Mouse (Mus musculus) embryonic facial prominence, embryonic 10.5 days (tissue): ENCODE measurements at regions not wholly inside any gene's neighbourhood (a gene's known extent, or its start where the extent isn't known, plus 50 kb on each side); places are given as distances from the start of the nearest gene placed in this dataset.

ENCODE experiments used
- DNase-seq: peaks from one replicate; pipeline ENCODE4 v3.0.0-alpha.2; 2017; ENCODE audit warnings: low spot score
- H3K27ac ChIP-seq: fragments of 300-500 bp; sonication (generic); replicated peaks from 2 replicates; pipeline ENCODE4 v1.5.1; 2016; ENCODE audit warnings: mild to moderate bottlenecking
- H3K27me3 ChIP-seq: fragments of 300-500 bp; sonication (generic); replicated peaks from 2 replicates; pipeline ENCODE4 v1.6.1; 2016; ENCODE audit warnings: low read depth, mild to moderate bottlenecking; ENCODE audit not compliant: poor library complexity, severe bottlenecking
- H3K36me3 ChIP-seq: fragments of 300-500 bp; sonication (generic); replicated peaks from 2 replicates; pipeline ENCODE4 v1.6.1; 2016; ENCODE audit warnings: mild to moderate bottlenecking, moderate library complexity
- H3K4me1 ChIP-seq: fragments of 300-500 bp; sonication (generic); 2 replicates; pipeline ENCODE4 v1.6.1; 2016
- H3K4me3 ChIP-seq: fragments of 300-500 bp; sonication (generic); 2 replicates; pipeline ENCODE4 v1.5.1; 2016; ENCODE audit warnings: mild to moderate bottlenecking, moderate library complexity
- H3K9me3 ChIP-seq: fragments of 300-500 bp; sonication (generic); 2 replicates; pipeline ENCODE4 v1.6.1; 2016; ENCODE audit warnings: mild to moderate bottlenecking
- WGBS: fragments of 180-500 bp; shearing (Covaris S2); methylation state at CpG from one replicate; pipeline ENCODE4 v1.1.7; 2016; 5-methylcytosine and 5-hydroxymethylcytosine counted together

DNA sequence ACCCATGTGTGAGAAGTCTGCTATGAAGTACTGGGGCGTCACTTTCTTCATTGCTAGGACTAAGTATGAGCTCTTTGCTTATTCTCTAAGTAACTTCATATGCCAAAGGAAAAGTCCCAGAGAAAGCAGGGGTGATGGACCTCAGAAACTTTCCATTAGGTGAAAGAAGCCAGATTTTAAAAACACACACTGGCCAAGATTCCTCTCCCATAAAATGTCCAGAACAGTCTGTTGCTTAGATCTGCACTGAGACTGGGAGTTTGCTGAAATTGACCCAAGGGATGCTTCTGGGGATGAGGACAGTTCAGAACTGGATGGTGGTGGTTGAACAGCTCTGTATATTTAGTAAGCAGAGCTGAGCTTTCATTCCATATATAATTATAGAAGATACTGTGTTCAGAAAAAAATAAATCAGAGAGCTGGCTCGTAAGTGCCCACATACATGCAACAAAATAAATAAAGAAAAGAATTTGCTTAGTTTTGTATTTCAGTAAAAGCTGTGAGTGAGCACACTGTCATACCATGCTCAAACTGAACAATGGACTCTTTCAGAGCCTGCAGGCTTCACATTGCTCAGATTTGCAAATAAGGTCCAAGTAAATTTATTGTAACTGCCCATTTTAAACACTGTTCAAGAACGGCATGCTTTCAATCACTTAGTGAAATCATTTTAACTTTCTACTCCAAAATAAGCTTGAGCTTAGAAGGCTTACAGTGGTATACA, 200.8 kb upstream of the Dapk1 start:
- WGBS: 83% methylated on average over 3 of the region's 3 CpGs
- no peak for DNase-seq
- no peak overlapping the region for H3K27ac ChIP-seq
- H3K9me3 ChIP-seq: peaks cover 5% of the 10 kb centered on the region; the same call in 1 of the 2 replicates
- H3K4me3 ChIP-seq: no peak overlapping the region
- H3K27me3 ChIP-seq: no peaks in the 10 kb centered on the region
- H3K36me3 ChIP-seq: no peaks in the 10 kb centered on the region
- no peaks in the 10 kb centered on the region for H3K4me1 ChIP-seq

DNA sequence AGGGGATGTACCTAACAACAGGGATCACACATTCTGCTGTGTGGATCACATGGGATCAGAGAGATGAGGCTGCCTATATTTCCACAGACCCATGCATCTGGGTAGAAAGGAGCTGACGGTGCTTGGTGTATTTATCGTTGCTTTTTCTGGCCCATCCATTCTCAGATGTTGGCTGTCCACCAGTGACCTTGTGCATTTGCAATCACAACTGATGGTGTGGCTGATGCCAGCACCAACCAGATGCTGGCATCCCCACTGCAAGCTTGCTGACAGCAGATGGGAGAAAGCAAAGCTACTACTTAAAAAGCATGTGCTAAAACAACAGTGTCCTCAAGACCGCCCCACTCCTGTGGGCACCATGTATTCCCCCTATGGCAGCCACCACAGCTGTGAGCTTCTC, 198.3 kb upstream of the Dapk1 start:
- 97% methylated on average over 3 of the region's 3 CpGs for WGBS
- Histone ChIP-seq H3K27me3 (no peaks in the 10 kb centered on the region), H3K4me3 (no peak overlapping the region), H3K36me3 (no peaks in the 10 kb centered on the region), H3K4me1 (no peaks in the 10 kb centered on the region; the same call in 1 of the 2 replicates), H3K9me3 (peaks cover 5% of the 10 kb centered on the region; the same call in 1 of the 2 replicates), H3K27ac (no peak overlapping the region)
- DNase-seq: no peak

DNA sequence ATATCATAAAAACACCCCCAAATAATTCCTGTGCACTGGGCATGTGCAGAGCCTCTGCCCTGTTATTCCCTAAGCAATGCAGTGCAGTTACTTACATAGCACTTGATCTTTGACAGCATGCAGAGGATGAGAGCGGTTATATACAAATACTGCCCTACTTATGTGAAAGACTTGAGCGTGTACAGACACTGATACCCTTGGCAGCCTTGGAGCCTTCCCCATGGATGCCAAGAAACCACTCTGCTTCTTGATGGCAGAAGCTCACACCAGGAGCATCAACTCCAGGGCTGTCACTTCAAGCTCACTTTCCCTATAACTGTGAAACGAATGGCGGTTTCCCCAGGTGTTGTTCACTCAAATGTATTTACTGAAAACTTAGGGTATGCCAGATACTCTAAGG, 194.4 kb upstream of the Dapk1 start:
- DNase-seq: no peak
- H3K4me3 ChIP-seq: no peak overlapping the region
- H3K9me3 ChIP-seq: no peaks in the 10 kb centered on the region
- H3K4me1 ChIP-seq: peaks cover 20% of the 10 kb centered on the region
- H3K27ac ChIP-seq: 0 out of 2 replicates have a peak overlapping the region, but pooled peaks have one; percentile 5
- 93% methylated on average over 4 of the region's 4 CpGs for WGBS
- H3K27me3 ChIP-seq: no peaks in the 10 kb centered on the region
- H3K36me3 ChIP-seq: no peaks in the 10 kb centered on the region

DNA sequence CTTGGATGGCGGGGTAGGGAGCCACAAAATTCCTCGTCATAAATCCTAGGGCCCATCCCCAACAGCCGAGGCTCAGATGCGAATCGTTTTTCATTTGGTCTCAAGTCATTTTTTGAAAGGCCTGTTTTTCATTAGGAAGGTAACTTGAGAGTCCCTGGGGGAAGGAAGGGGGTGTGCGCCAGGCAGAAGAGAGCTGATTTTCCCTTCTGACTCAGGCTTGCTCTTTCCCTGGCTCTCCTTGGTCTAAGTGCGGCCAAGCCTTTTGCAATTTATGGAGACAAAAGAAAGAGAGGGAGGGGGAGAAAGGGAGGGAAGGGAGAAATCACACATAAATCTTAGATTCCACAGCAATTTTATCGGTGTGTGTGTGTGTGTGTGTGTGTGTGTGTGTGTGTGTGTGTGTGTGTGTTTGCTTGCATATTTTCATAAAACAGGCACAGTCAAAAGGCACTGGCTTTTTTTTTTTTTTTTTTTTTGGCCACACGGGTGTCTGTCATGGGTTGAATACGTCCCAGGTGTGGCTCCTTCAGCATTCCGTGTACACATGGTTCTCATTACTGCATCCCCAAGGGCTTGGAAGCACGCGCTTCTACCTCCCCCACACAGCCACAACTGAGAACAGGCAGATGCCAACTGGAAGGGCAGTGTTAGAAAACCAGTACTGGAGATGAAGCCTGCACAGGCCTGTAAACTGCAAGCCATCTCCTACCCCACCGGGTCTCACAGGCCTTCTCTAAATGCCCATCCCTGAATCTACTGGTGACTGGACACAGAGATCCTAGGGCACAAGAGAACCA, 191.8 kb upstream of the Dapk1 start:
- 25% methylated on average over 14 of the region's 14 CpGs for WGBS
- Histone ChIP-seq H3K27ac (peak overlapping the region; percentile 90), H3K4me1 (peaks cover 24% of the 10 kb centered on the region), H3K27me3 (no peaks in the 10 kb centered on the region), H3K9me3 (no peaks in the 10 kb centered on the region), H3K4me3 (peak overlapping the region; percentile 23; the same call in 1 of the 2 replicates), H3K36me3 (no peaks in the 10 kb centered on the region)
- peak; percentile 88 for DNase-seq

DNA sequence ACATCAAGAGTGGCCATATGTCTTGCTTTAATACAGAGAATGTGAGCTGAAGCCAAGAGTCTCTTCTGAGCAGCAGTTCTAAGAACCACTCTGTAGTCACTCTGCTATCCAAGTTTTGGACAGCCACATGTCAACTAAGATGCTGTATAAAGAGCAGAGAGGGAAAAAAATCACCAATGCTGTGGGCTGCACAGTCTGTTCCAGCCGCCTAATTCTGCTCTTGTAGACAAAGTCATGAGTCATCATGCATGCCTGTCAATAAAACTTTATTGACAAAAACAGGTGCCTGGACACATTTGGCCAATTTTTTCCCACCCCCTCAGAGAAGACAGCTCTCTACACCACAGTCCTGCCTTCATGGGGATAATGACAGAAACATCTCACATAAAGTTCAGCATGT, 185.7 kb upstream of the Dapk1 start:
- no peaks in the 10 kb centered on the region for H3K36me3 ChIP-seq
- no peaks in the 10 kb centered on the region for H3K27me3 ChIP-seq
- DNase-seq: no peak
- no peaks in the 10 kb centered on the region for H3K9me3 ChIP-seq
- no peak overlapping the region for H3K4me3 ChIP-seq
- no peak overlapping the region for H3K27ac ChIP-seq
- WGBS: 88% methylated on average over 1 of the region's 1 CpGs
- H3K4me1 ChIP-seq: peaks cover 32% of the 10 kb centered on the region

DNA sequence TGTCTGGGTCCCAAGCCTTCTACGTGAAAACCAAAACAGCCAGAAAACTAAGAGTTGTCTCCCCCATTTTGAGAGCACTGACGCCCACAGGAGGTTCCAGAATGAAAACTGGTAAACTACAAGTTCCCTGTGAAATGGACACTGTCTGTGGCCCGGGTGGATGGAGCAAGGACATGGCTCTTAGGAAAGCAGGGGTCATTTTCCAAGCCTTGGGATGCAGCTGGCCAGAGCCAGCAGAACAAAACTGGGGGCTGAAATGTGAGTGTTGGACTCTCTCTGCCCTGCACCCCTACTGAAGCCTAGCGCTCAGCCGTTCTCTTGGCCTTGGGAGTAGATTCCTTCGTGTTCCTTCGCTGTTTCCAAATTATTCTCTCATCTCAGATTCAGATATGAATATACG, 184.7 kb upstream of the Dapk1 start:
- Histone ChIP-seq H3K4me1 (peaks cover 33% of the 10 kb centered on the region), H3K27ac (peak overlapping the region; percentile 73; the same call in 1 of the 2 replicates), H3K36me3 (no peaks in the 10 kb centered on the region), H3K4me3 (no peak overlapping the region), H3K9me3 (no peaks in the 10 kb centered on the region), H3K27me3 (no peaks in the 10 kb centered on the region)
- no peak for DNase-seq
- WGBS: 86% methylated on average over 8 of the region's 8 CpGs

DNA sequence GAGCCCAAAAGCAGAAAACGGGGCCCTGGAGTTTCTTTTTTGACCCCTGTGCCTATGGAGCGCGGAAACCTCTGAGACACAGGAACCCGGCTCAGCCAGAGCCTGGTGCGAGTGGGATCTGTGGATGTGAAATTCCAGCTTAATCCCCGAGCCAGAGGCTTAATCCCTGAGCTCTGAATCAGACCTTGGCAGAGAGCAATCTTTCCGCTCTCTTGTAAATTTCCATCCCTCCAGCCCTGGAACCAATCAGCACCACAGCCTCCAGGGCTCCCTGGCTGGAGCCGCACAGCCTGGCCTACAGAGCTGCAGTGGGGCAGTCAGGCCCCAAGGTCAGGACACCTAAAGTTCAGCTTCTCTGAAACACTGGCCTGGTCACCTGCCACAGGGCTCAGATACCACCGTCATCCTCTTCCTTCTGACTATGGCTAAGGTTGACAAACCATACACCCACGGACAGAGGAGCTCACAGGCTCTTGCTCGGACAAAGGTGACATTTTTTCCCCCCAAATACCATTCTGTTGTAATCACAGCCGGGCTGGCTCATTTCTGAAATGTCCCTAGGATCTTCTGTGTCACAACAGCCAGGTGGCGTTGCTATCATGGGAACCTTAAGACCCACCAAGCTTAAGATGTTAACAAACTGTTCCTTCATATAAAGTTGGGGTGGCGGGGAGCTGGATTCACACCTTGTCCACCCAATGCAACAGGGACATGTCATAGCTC, 184.2 kb upstream of the Dapk1 start:
- Histone ChIP-seq H3K27ac (peak overlapping the region; percentile 73), H3K4me1 (peaks cover 33% of the 10 kb centered on the region), H3K36me3 (no peaks in the 10 kb centered on the region), H3K27me3 (no peaks in the 10 kb centered on the region), H3K4me3 (no peak overlapping the region), H3K9me3 (no peaks in the 10 kb centered on the region)
- 62% methylated on average over 14 of the region's 14 CpGs for WGBS
- peak; percentile 45 for DNase-seq

DNA sequence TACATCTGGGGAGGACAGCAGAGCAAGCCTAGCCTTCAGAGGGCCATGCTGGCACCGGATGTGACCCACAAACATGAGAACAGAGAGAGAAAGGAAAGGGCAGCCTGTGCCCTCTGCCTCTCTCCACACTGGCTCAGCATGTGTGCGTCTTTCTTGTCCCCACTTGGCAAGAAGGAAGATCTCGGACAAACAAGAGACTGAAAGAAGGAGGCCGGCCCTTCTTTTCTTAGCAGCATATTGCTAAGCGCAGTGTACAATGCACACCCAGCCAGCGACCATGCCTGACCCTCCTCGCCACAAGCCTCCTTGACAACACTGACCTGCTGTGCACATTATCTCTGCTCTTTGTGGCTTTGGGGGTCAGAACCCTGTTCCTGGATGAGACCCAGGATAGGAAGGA, 181.4 kb upstream of the Dapk1 start:
- Histone ChIP-seq H3K27ac (peak overlapping the region; percentile 51; the same call in 1 of the 2 replicates), H3K4me3 (no peak overlapping the region), H3K4me1 (peaks cover 39% of the 10 kb centered on the region), H3K9me3 (no peaks in the 10 kb centered on the region), H3K36me3 (no peaks in the 10 kb centered on the region), H3K27me3 (no peaks in the 10 kb centered on the region; the same call in 1 of the 2 replicates)
- no peak for DNase-seq
- WGBS: 54% methylated on average over 7 of the region's 7 CpGs

DNA sequence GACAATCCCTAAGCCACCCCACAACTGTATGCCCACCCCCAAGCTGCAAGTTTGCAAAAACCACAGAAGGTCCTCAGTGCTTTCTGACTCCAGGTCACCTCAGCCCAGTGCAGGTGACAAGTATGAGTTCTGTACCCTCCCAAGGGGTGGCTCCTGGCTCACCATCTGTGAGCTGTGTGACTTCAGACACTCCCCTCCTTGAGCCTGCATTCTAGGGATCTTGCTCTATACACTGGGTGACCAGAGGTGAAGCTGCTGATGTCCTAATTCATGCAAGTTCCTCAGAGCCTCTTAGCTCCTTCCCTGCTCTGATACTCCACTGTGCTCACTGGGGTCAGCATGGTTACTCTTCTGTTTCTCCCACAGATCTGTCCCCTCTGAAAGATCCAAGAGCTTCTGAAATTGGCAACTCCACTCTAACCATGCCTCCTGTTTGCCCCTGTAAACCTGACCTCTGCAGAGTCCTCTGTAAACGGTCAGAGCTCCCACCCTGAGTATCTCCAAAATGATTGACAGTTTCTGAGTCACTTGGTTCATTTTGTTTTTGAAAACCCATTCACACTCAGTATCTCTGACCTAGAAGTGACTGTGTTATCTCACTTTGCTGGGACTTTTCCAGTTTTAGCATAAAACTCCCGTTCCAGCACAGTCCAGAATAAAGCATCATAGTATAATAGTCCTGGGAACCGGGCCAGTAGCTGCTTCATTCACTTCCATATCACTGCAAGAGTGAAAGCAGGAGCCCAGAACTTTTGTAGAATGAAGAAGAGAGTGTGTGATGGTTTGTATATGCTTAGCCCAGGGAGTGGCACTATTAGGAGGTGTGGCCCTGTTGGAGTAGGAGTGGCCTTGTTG, 180.7 kb upstream of the Dapk1 start:
- no peak overlapping the region for H3K4me3 ChIP-seq
- peaks cover 43% of the 10 kb centered on the region for H3K4me1 ChIP-seq
- no peak for DNase-seq
- WGBS: 72% methylated on average over 3 of the region's 3 CpGs
- no peaks in the 10 kb centered on the region for H3K9me3 ChIP-seq
- H3K27me3 ChIP-seq: no peaks in the 10 kb centered on the region; the same call in 1 of the 2 replicates
- H3K27ac ChIP-seq: peak overlapping the region; percentile 51
- H3K36me3 ChIP-seq: no peaks in the 10 kb centered on the region

DNA sequence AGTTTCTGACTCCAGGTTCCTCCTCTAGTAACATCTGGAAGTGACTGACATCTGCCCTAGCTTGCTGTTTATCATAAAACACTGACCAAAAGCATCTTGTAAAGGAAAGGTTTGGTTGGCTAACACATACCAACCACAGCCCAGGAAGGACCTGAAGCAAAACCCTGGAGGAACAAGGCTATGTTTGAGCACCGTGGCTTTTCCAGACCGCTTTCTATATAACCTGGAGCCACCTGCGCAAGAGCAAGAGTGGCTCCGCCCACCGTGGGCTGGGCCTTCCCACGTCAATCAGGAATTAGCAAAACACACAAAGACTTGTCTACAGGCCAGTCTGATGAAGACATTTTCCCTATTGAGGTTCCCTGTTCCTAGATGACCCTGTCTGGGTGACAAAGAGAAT, 177.5 kb upstream of the Dapk1 start:
- peaks cover 49% of the 10 kb centered on the region for H3K4me1 ChIP-seq
- no peak overlapping the region for H3K4me3 ChIP-seq
- 64% methylated on average over 6 of the region's 6 CpGs for WGBS
- no peaks in the 10 kb centered on the region for H3K36me3 ChIP-seq
- H3K27me3 ChIP-seq: no peaks in the 10 kb centered on the region; the same call in none of the 2 replicates
- H3K9me3 ChIP-seq: no peaks in the 10 kb centered on the region
- no peak for DNase-seq
- H3K27ac ChIP-seq: no peak overlapping the region

DNA sequence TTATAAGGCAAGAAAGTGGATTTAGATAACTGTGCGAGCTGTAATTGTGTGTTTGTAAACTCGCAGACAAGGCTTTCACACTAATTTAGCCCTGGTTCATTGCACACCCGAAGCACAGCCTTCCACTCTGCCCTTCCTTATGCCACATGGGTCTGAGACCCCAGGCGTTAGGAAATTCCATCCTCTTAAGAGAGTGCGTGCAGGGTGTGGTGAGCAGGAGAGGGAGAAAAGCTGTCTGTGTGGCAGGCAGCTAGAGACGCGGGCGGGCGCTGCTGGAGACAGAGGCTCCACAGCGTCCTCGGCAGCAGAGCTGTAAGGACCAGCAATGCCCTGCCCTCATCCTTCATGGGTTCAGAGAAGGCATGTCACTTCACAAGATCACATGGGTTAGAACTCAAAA, 176.6 kb upstream of the Dapk1 start:
- Histone ChIP-seq H3K36me3 (no peaks in the 10 kb centered on the region), H3K27me3 (no peaks in the 10 kb centered on the region; the same call in none of the 2 replicates), H3K9me3 (no peaks in the 10 kb centered on the region), H3K4me3 (no peak overlapping the region), H3K4me1 (peaks cover 54% of the 10 kb centered on the region), H3K27ac (peak overlapping the region; percentile 63)
- WGBS: 63% methylated on average over 11 of the region's 11 CpGs
- no peak for DNase-seq

DNA sequence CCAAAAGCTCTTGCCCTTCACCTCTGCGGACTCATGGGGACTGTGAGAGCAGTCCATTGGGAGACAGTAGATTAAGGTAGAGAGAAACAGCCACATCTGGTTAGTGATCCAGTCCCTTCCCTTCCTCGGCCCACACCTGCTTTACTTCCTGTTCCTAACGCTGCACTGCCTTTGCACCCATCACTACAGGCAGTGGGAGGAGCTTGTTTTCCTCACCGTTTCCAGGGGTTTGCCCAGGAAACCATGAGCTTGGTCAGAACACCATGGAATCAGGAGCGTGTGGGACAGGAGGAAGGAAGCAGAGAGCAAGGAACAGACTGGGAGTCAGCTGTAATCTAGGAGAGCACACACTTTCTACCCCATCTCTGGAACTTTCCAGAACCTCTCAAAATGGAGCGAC, 176.2 kb upstream of the Dapk1 start:
- DNase-seq: no peak
- Histone ChIP-seq H3K4me3 (no peak overlapping the region), H3K4me1 (peaks cover 50% of the 10 kb centered on the region), H3K36me3 (no peaks in the 10 kb centered on the region), H3K9me3 (no peaks in the 10 kb centered on the region), H3K27me3 (no peaks in the 10 kb centered on the region; the same call in none of the 2 replicates), H3K27ac (peak overlapping the region; percentile 63)
- WGBS: 79% methylated on average over 6 of the region's 6 CpGs
